In genomic region chr10:71832633-71833032, GRCm38 (mm10) we compare ENCODE assay signal across 14 mouse cellular contexts.
"Had no signal": no experiment of that assay in that cellular context is flagged by ENCODE, and none has a peak within 500 bp of the region (broad histone marks: within the 10 kb centered on the region; RNA-seq: fewer than 3 reads in every experiment).

No protein-coding gene starts in this region.

- H3K4me3 ChIP-seq: limb, embryonic 13.5 days; liver, embryonic 15.5 days; midbrain, embryonic 13.5 days; stomach, embryonic 15.5 days had no signal

- DNase-seq: kidney, adult 11 months; kidney, postnatal 10 days; kidney, postnatal 4 days; left cerebral cortex, postnatal 4 days; lung, adult 2 months; lung, postnatal 36 days; right cerebral cortex, postnatal 14 days; thymus, adult 2 months; thymus, postnatal 25 days had no signal

- ATAC-seq: lung, postnatal 0 days; midbrain, embryonic 13.5 days had no signal

- H3K4me2 ChIP-seq: limb, embryonic 13.5 days; liver, embryonic 15.5 days; midbrain, embryonic 13.5 days; stomach, embryonic 15.5 days had no signal

- H3K9ac ChIP-seq: limb, embryonic 13.5 days; liver, embryonic 15.5 days; midbrain, embryonic 13.5 days; stomach, embryonic 15.5 days had no signal

- H3K4me1 ChIP-seq: limb, embryonic 13.5 days; liver, embryonic 15.5 days; midbrain, embryonic 13.5 days; stomach, embryonic 15.5 days had no signal

- H3K36me3 ChIP-seq: limb, embryonic 13.5 days; liver, embryonic 15.5 days; midbrain, embryonic 13.5 days; stomach, embryonic 15.5 days had no signal

- H3K27ac ChIP-seq: limb, embryonic 13.5 days; liver, embryonic 15.5 days; midbrain, embryonic 13.5 days; stomach, embryonic 15.5 days had no signal

- H3K9me3 ChIP-seq: limb, embryonic 13.5 days; liver, embryonic 15.5 days; midbrain, embryonic 13.5 days; stomach, embryonic 15.5 days had no signal

- H3K27me3 ChIP-seq: limb, embryonic 13.5 days; liver, embryonic 15.5 days; midbrain, embryonic 13.5 days; stomach, embryonic 15.5 days had no signal
